Mouse (Mus musculus): ENCODE measurements around the gene Lmod2. TPM values are rescaled to one million over a fixed set of nuclear protein-coding genes. Genes with fewer than 3 reads are reported as not detected.

Gene Lmod2
- 0.41 TPM for polyA plus RNA-seq (2014; fragmentation: Illumina TruSeq; extraction: RNeasy Lipid Tissue Mini Kit (QIAGEN cat#74804); ENCODE audit: low read depth, low replicate concordance)

GRCm38 (mm10) chr6:24597500-24597899 lies at the start of gene Lmod2:
TSS of gene Lmod2 (plus strand) at chr6:24597762.

Other genes with a start within 250 kb of the Lmod2 start
- gene Iqub, start 82.7 kb upstream of the Lmod2 start, polyA plus RNA-seq (2014; fragmentation: Illumina TruSeq; extraction: RNeasy Lipid Tissue Mini Kit (QIAGEN cat#74804); ENCODE audit: low read depth, low replicate concordance), result 0.87 TPM
- gene Ndufa5, start 69.7 kb upstream of the Lmod2 start, polyA plus RNA-seq (2014; fragmentation: Illumina TruSeq; extraction: RNeasy Lipid Tissue Mini Kit (QIAGEN cat#74804); ENCODE audit: low read depth, low replicate concordance), result 258 TPM
- gene Asb15, start 69.6 kb upstream of the Lmod2 start, polyA plus RNA-seq (2014; fragmentation: Illumina TruSeq; extraction: RNeasy Lipid Tissue Mini Kit (QIAGEN cat#74804); ENCODE audit: low read depth, low replicate concordance), result 0.52 TPM
- 165 TPM for gene Wasl, start 67.2 kb downstream of the Lmod2 start, polyA plus RNA-seq (2014; fragmentation: Illumina TruSeq; extraction: RNeasy Lipid Tissue Mini Kit (QIAGEN cat#74804); ENCODE audit: low read depth, low replicate concordance)
- not detected for gene Hyal6, start 135.5 kb downstream of the Lmod2 start, polyA plus RNA-seq (2014; fragmentation: Illumina TruSeq; extraction: RNeasy Lipid Tissue Mini Kit (QIAGEN cat#74804); ENCODE audit: low read depth, low replicate concordance)
- not detected for gene Hyal4, start 150.6 kb downstream of the Lmod2 start, polyA plus RNA-seq (2014; fragmentation: Illumina TruSeq; extraction: RNeasy Lipid Tissue Mini Kit (QIAGEN cat#74804); ENCODE audit: low read depth, low replicate concordance)
- not detected for gene Spam1, start 193.4 kb downstream of the Lmod2 start, polyA plus RNA-seq (2014; fragmentation: Illumina TruSeq; extraction: RNeasy Lipid Tissue Mini Kit (QIAGEN cat#74804); ENCODE audit: low read depth, low replicate concordance)